Mouse (Mus musculus): Measurements from ENCODE around the gene Slc11a2.
A peak's percentile ranks its signal among the peaks of the same experiment; 100 is the strongest.
"Not testable (repeated sequence)": the region's sequence is repeated elsewhere in the genome, so short reads cannot be mapped to it uniquely, and the experiment has no call there.

Gene Slc11a2

GRCm38 (mm10) chr15:100436112-100436511 lies 11.2 kb upstream of the Slc11a2 start:
- no peak for DNase-seq (ENCODE audit: low read depth, low spot score)

- no peak for DNase-seq (ENCODE audit: low read depth, low spot score)
Measured at GRCm38 (mm10) chr15:100433234-100433633, 8.4 kb upstream of the Slc11a2 start.

- DNase-seq (ENCODE audit: low read depth, low spot score): no peak
Measured at GRCm38 (mm10) chr15:100429959-100430565, 5.2 kb upstream of the Slc11a2 start.

- DNase-seq (ENCODE audit: low read depth, low spot score): no peak
Measured at GRCm38 (mm10) chr15:100428296-100428905, 3.5 kb upstream of the Slc11a2 start.

GRCm38 (mm10) chr15:100423916-100424315 lies 956 bp downstream of the Slc11a2 start:
- DNase-seq (ENCODE audit: low read depth, low spot score): no peak

GRCm38 (mm10) chr15:100422899-100423860 lies 1.7 kb downstream of the Slc11a2 start:
- peak; percentile 74 for DNase-seq (ENCODE audit: low read depth, low spot score)

GRCm38 (mm10) chr15:100422476-100422875 lies 2.4 kb downstream of the Slc11a2 start:
- DNase-seq (ENCODE audit: low read depth, low spot score): no peak

GRCm38 (mm10) chr15:100421758-100422197 lies 3.1 kb downstream of the Slc11a2 start, which contains the start of gene Gm5475:
Gene Gm5475, plus strand, starts transcription at chr15:100422147.
- DNase-seq (ENCODE audit: low read depth, low spot score): not testable (repeated sequence)

- DNase-seq (ENCODE audit: low read depth, low spot score): no peak
Measured at GRCm38 (mm10) chr15:100421059-100421757, 3.7 kb downstream of the Slc11a2 start.

- no peak for DNase-seq (ENCODE audit: low read depth, low spot score)
Measured at GRCm38 (mm10) chr15:100419901-100420745, 4.7 kb downstream of the Slc11a2 start.

GRCm38 (mm10) chr15:100419311-100419710 lies 5.6 kb downstream of the Slc11a2 start:
- DNase-seq (ENCODE audit: low read depth, low spot score): no peak

- no peak for DNase-seq (ENCODE audit: low read depth, low spot score)
Measured at GRCm38 (mm10) chr15:100417854-100418450, 6.9 kb downstream of the Slc11a2 start.

GRCm38 (mm10) chr15:100415684-100416083 lies 9.2 kb downstream of the Slc11a2 start:
- DNase-seq (ENCODE audit: low read depth, low spot score): no peak

GRCm38 (mm10) chr15:100414942-100415341 lies 9.9 kb downstream of the Slc11a2 start:
- DNase-seq (ENCODE audit: low read depth, low spot score): no peak

GRCm38 (mm10) chr15:100414011-100414410 lies 10.9 kb downstream of the Slc11a2 start:
- no peak for DNase-seq (ENCODE audit: low read depth, low spot score)

- DNase-seq (ENCODE audit: low read depth, low spot score): no peak
Measured at GRCm38 (mm10) chr15:100413306-100413705, 11.6 kb downstream of the Slc11a2 start.

GRCm38 (mm10) chr15:100411731-100412130 lies 13.1 kb downstream of the Slc11a2 start:
- no peak for DNase-seq (ENCODE audit: low read depth, low spot score)

- no peak for DNase-seq (ENCODE audit: low read depth, low spot score)
Measured at GRCm38 (mm10) chr15:100410918-100411672, 13.8 kb downstream of the Slc11a2 start.

GRCm38 (mm10) chr15:100406088-100406487 lies 18.8 kb downstream of the Slc11a2 start:
- no peak for DNase-seq (ENCODE audit: low read depth, low spot score)
